Mouse (Mus musculus) hindbrain, embryonic 16.5 days (tissue): Measurements from ENCODE around the gene Schip1. TPM values are rescaled to one million over a fixed set of nuclear protein-coding genes. Genes with fewer than 3 reads are reported as not detected.

ENCODE experiments used
- ATAC-seq: fragments of 200-750 bp; cut with Nextera tagmentation; 2 replicates; pipeline ENCODE4 v1.8.0; 2017; ENCODE audit warnings: moderate TSS enrichment, moderate library complexity
- H3K27ac ChIP-seq: fragments of 300-500 bp; sonication (generic); 2 replicates; pipeline ENCODE4 v1.5.1; 2014; ENCODE audit warnings: low read depth, mild to moderate bottlenecking, control low read depth, low read length, moderate library complexity
- H3K27me3 ChIP-seq: fragments of 300-500 bp; sonication (generic); replicated peaks from 2 replicates; pipeline ENCODE4 v1.6.1; 2014; ENCODE audit warnings: low read length; ENCODE audit not compliant: control insufficient read depth, insufficient read depth
- H3K36me3 ChIP-seq: fragments of 300-500 bp; sonication (generic); 2 replicates; pipeline ENCODE4 v1.6.1; 2014; ENCODE audit warnings: mild to moderate bottlenecking, low read length, moderate library complexity, mixed read lengths; ENCODE audit not compliant: control insufficient read depth, insufficient read depth
- H3K4me1 ChIP-seq: fragments of 300-500 bp; sonication (generic); 2 replicates; pipeline ENCODE4 v1.6.1; 2014; ENCODE audit warnings: low read depth, low read length; ENCODE audit not compliant: control insufficient read depth, insufficient read depth
- H3K4me2 ChIP-seq: fragments of 300-500 bp; sonication (generic); 2 replicates; pipeline ENCODE4 v1.6.1; 2014; ENCODE audit warnings: mild to moderate bottlenecking, low read length, control low read depth, moderate library complexity
- H3K4me3 ChIP-seq: fragments of 300-500 bp; sonication (generic); 2 replicates; pipeline ENCODE4 v1.5.1; 2014; ENCODE audit warnings: mild to moderate bottlenecking, low read length, control low read depth, moderate library complexity
- H3K9ac ChIP-seq: fragments of 300-500 bp; sonication (generic); 2 replicates; pipeline ENCODE4 v1.6.1; 2014; ENCODE audit warnings: low read depth, mild to moderate bottlenecking, control low read depth, low read length, moderate library complexity
- H3K9me3 ChIP-seq: fragments of 300-500 bp; sonication (generic); 2 replicates; pipeline ENCODE4 v1.6.1; 2014; ENCODE audit warnings: mild to moderate bottlenecking, low read length, moderate library complexity; ENCODE audit not compliant: control insufficient read depth
- WGBS: fragments of 180-500 bp; shearing (Covaris S2); extraction: QIAGEN DNeasy Blood & Tissue Kit; methylation state at CpG from one replicate; pipeline ENCODE4 v1.1.7; 2014; 5-methylcytosine and 5-hydroxymethylcytosine counted together
- polyA plus RNA-seq: library from polyadenylated mRNA; unstranded; fragments of >200 nt; fragmentation: Nextera tagmentation; extraction: Ambion mirVana; gene quantifications from 2 replicates; pipeline ENCODE4 v1.2.1, GENCODE M21; 2015

Schip1 gene
- 148 and 157 TPM in 2 replicates for polyA plus RNA-seq

- Histone ChIP-seq H3K27ac (no peak within 1 kb of the TSS), H3K9me3 (no peaks in the 10 kb centered on the region), H3K4me3 (no peak within 1 kb of the TSS), H3K4me2 (no peak within 1 kb of the TSS), H3K4me1 (no peaks in the 10 kb centered on the region), H3K36me3 (no peaks in the 10 kb centered on the region), H3K27me3 (no peaks in the 10 kb centered on the region), H3K9ac (no peak within 1 kb of the TSS)
- 48% methylated on average over 12 of the region's 12 CpGs for WGBS
- no peak for ATAC-seq
Observed at GRCm38 (mm10) chr3:68064731-68065130, at the start of gene Schip1. TSS of gene Schip1 (plus strand) at chr3:68064802.

GRCm38 (mm10) chr3:68015786-68016185 lies 48.8 kb upstream of the Schip1 start:
- no peaks in the 10 kb centered on the region; the same call in 1 of the 2 replicates for H3K4me1 ChIP-seq
- no peaks in the 10 kb centered on the region for H3K9me3 ChIP-seq
- no peak overlapping the region for H3K4me3 ChIP-seq
- no peaks in the 10 kb centered on the region for H3K36me3 ChIP-seq
- H3K27ac ChIP-seq = no peak overlapping the region
- ATAC-seq = no peak
- no peaks in the 10 kb centered on the region for H3K27me3 ChIP-seq
- WGBS = 17% methylated on average over 1 of the region's 1 CpGs
- H3K4me2 ChIP-seq = no peak overlapping the region
- H3K9ac ChIP-seq = no peak overlapping the region

GRCm38 (mm10) chr3:68019401-68019800 lies 45.2 kb upstream of the Schip1 start:
- no peak overlapping the region for H3K9ac ChIP-seq
- H3K27me3 ChIP-seq = no peaks in the 10 kb centered on the region
- H3K27ac ChIP-seq = no peak overlapping the region
- 41% methylated on average over 4 of the region's 4 CpGs for WGBS
- no peaks in the 10 kb centered on the region for H3K9me3 ChIP-seq
- no peaks in the 10 kb centered on the region for H3K36me3 ChIP-seq
- H3K4me1 ChIP-seq = no peaks in the 10 kb centered on the region; the same call in 1 of the 2 replicates
- H3K4me3 ChIP-seq = no peak overlapping the region
- ATAC-seq = no peak
- no peak overlapping the region for H3K4me2 ChIP-seq

- Histone ChIP-seq H3K9ac (no peak overlapping the region), H3K27me3 (no peaks in the 10 kb centered on the region), H3K4me3 (no peak overlapping the region), H3K27ac (no peak overlapping the region), H3K36me3 (no peaks in the 10 kb centered on the region), H3K9me3 (no peaks in the 10 kb centered on the region), H3K4me2 (no peak overlapping the region), H3K4me1 (no peaks in the 10 kb centered on the region)
- peak; percentile 58; the same call in 1 of the 2 replicates for ATAC-seq
- 25% methylated on average over 3 of the region's 3 CpGs for WGBS
Observed at GRCm38 (mm10) chr3:68036097-68036496, 28.5 kb upstream of the Schip1 start.

- no peak overlapping the region for H3K9ac ChIP-seq
- WGBS = 95% methylated on average over 2 of the region's 2 CpGs
- no peak overlapping the region for H3K4me3 ChIP-seq
- no peaks in the 10 kb centered on the region; the same call in 1 of the 2 replicates for H3K4me1 ChIP-seq
- H3K36me3 ChIP-seq = no peaks in the 10 kb centered on the region
- H3K9me3 ChIP-seq = no peaks in the 10 kb centered on the region
- H3K4me2 ChIP-seq = no peak overlapping the region
- H3K27me3 ChIP-seq = no peaks in the 10 kb centered on the region
- no peak overlapping the region for H3K27ac ChIP-seq
- no peak for ATAC-seq
Observed at GRCm38 (mm10) chr3:68042951-68043350, 21.7 kb upstream of the Schip1 start.

- Histone ChIP-seq H3K4me2 (no peak overlapping the region), H3K27me3 (no peaks in the 10 kb centered on the region), H3K27ac (no peak overlapping the region), H3K9me3 (no peaks in the 10 kb centered on the region), H3K4me1 (no peaks in the 10 kb centered on the region; the same call in 1 of the 2 replicates), H3K36me3 (no peaks in the 10 kb centered on the region), H3K4me3 (no peak overlapping the region), H3K9ac (no peak overlapping the region)
- WGBS = 49% methylated on average over 9 of the region's 9 CpGs
- peak; percentile 80 for ATAC-seq
Observed at GRCm38 (mm10) chr3:68045475-68046416, 18.9 kb upstream of the Schip1 start.

GRCm38 (mm10) chr3:68053538-68053937 lies 11.1 kb upstream of the Schip1 start:
- 49% methylated on average over 2 of the region's 2 CpGs for WGBS
- H3K27me3 ChIP-seq = no peaks in the 10 kb centered on the region
- no peak overlapping the region for H3K27ac ChIP-seq
- ATAC-seq = no peak
- no peaks in the 10 kb centered on the region for H3K4me1 ChIP-seq
- no peak overlapping the region for H3K4me3 ChIP-seq
- no peak overlapping the region for H3K4me2 ChIP-seq
- H3K9me3 ChIP-seq = no peaks in the 10 kb centered on the region
- no peaks in the 10 kb centered on the region for H3K36me3 ChIP-seq
- no peak overlapping the region for H3K9ac ChIP-seq

- H3K4me2 ChIP-seq = no peak overlapping the region
- no peak for ATAC-seq
- H3K9ac ChIP-seq = no peak overlapping the region
- no peaks in the 10 kb centered on the region for H3K4me1 ChIP-seq
- no peak overlapping the region for H3K27ac ChIP-seq
- no peaks in the 10 kb centered on the region for H3K27me3 ChIP-seq
- no peaks in the 10 kb centered on the region for H3K9me3 ChIP-seq
- whole genome bisulfite sequencing = 58% methylated on average over 13 of the region's 13 CpGs
- H3K4me3 ChIP-seq = no peak overlapping the region
- no peaks in the 10 kb centered on the region for H3K36me3 ChIP-seq
Observed at GRCm38 (mm10) chr3:68055071-68055470, 9.5 kb upstream of the Schip1 start.

- 57% methylated on average over 23 of the region's 23 CpGs for WGBS
- H3K4me3 ChIP-seq = peak overlapping the region; percentile 24
- no peak for ATAC-seq
Observed at GRCm38 (mm10) chr3:68056373-68057275, 8.0 kb upstream of the Schip1 start.

More at GRCm38 (mm10) chr3:68056373-68057275, 8.0 kb upstream of the Schip1 start:
- Histone ChIP-seq H3K4me1 (no peaks in the 10 kb centered on the region), H3K27me3 (no peaks in the 10 kb centered on the region), H3K4me2 (peak overlapping the region; percentile 38), H3K9me3 (no peaks in the 10 kb centered on the region), H3K27ac (no peak overlapping the region), H3K9ac (no peak overlapping the region), H3K36me3 (no peaks in the 10 kb centered on the region)
